Mouse (Mus musculus) layer of hippocampus, postnatal 10 days (tissue): ENCODE data around the gene Ccdc188. TPM values are rescaled to one million over a fixed set of nuclear protein-coding genes. Genes with fewer than 3 reads are reported as not detected.

Experiments used
- DNase-seq, 2 experiments: peaks; one replicate each; pipeline ENCODE4 v3.0.0; 2021; ENCODE audit warnings: low spot score in 2 of 2
- total RNA-seq, 2 experiments: library from RNA; stranded (reverse); gene quantifications; 2 replicates each; pipeline ENCODE4 v1.2.3; 2021

Ccdc188 gene
- total RNA-seq, 2 experiments from 2014 or later, result not detected

- DNase-seq, result no peak
These were observed 16.1 kb upstream of the Ccdc188 start for GRCm38 (mm10) chr16:18201620-18202019.

GRCm38 (mm10) chr16:18202061-18202460 is 15.6 kb upstream of the Ccdc188 start:
- DNase-seq, result no peak

GRCm38 (mm10) chr16:18203430-18204091 is 14.1 kb upstream of the Ccdc188 start:
- DNase-seq, result no peak

GRCm38 (mm10) chr16:18210701-18211416 is 6.8 kb upstream of the Ccdc188 start:
- peak; percentile 82 to 83 for DNase-seq

- DNase-seq, result peak; percentile 98 to 99
These were observed 6.1 kb upstream of the Ccdc188 start for GRCm38 (mm10) chr16:18211417-18212171.

- DNase-seq, result peak; percentile 72 to 75
These were observed 4.0 kb upstream of the Ccdc188 start for GRCm38 (mm10) chr16:18213689-18214088.

- DNase-seq, result no peak
These were observed 2.8 kb upstream of the Ccdc188 start for GRCm38 (mm10) chr16:18214858-18215257.

- no peak for DNase-seq
These were observed 909 bp downstream of the Ccdc188 start for GRCm38 (mm10) chr16:18218580-18218996.

GRCm38 (mm10) chr16:18220001-18220400 is 2.3 kb downstream of the Ccdc188 start:
- peak in 1 of 2 experiments; percentile 46 for DNase-seq

GRCm38 (mm10) chr16:18220856-18221542 is 3.3 kb downstream of the Ccdc188 start:
- no peak for DNase-seq

GRCm38 (mm10) chr16:18221543-18221898 is 3.8 kb downstream of the Ccdc188 start:
- no peak for DNase-seq

GRCm38 (mm10) chr16:18222188-18222587 is 4.5 kb downstream of the Ccdc188 start:
- no peak for DNase-seq

- DNase-seq, result peak in 1 of 2 experiments; percentile 23
These were observed 9.5 kb downstream of the Ccdc188 start for GRCm38 (mm10) chr16:18227187-18227586.

GRCm38 (mm10) chr16:18227897-18228422 is 10.3 kb downstream of the Ccdc188 start:
- no peak for DNase-seq

- DNase-seq, result peak in 1 of 2 experiments; percentile 19
These were observed 11.2 kb downstream of the Ccdc188 start for GRCm38 (mm10) chr16:18228856-18229255.

- DNase-seq, result peak; percentile 66 to 72
These were observed 11.9 kb downstream of the Ccdc188 start for GRCm38 (mm10) chr16:18229622-18230021.

- DNase-seq, result peak in 1 of 2 experiments; percentile 15
These were observed 12.9 kb downstream of the Ccdc188 start for GRCm38 (mm10) chr16:18230617-18231016.

- DNase-seq, result no peak
These were observed 13.4 kb downstream of the Ccdc188 start for GRCm38 (mm10) chr16:18231047-18231446.

- no peak for DNase-seq
These were observed 13.8 kb downstream of the Ccdc188 start for GRCm38 (mm10) chr16:18231451-18231850.

GRCm38 (mm10) chr16:18233451-18233850 is 15.8 kb downstream of the Ccdc188 start:
- DNase-seq, result no peak
